In genomic region chr1:136935316-136935959, GRCm38 (mm10) we compare ENCODE assay signal across 35 mouse cellular contexts. TPM values are rescaled to one million over a fixed set of nuclear protein-coding genes. Genes with fewer than 3 reads are reported as not detected.
"Had no signal": no experiment of that assay in that cellular context is flagged by ENCODE, and none has a peak within 500 bp of the region (broad histone marks: within the 10 kb centered on the region; RNA-seq: fewer than 3 reads in every experiment).

No protein-coding gene starts in this region.

- ATAC-seq: lung, postnatal 0 days; midbrain, embryonic 13.5 days; midbrain, embryonic 15.5 days; midbrain, embryonic 16.5 days had no signal

- H3K4me1 ChIP-seq: limb, embryonic 15.5 days; lung, embryonic 15.5 days; megakaryocyte, embryonic 14.5 days; midbrain, embryonic 10.5 days; midbrain, embryonic 12.5 days; midbrain, embryonic 13.5 days; midbrain, embryonic 15.5 days; neural tube, embryonic 12.5 days had no signal

- H3K36me3 ChIP-seq: limb, embryonic 10.5 days; limb, embryonic 12.5 days; limb, embryonic 13.5 days; limb, embryonic 15.5 days; liver, embryonic 13.5 days; lung, embryonic 15.5 days; midbrain, embryonic 10.5 days; midbrain, embryonic 12.5 days; midbrain, embryonic 13.5 days; midbrain, embryonic 15.5 days; neural tube, embryonic 12.5 days; neural tube, embryonic 13.5 days had no signal

- DNase-seq: left cerebral cortex, postnatal 4 days; liver, embryonic 13.5 days; lung, adult 18-20 months; lung, adult 2 months; lung, embryonic 14.5 days; lung, postnatal 10 days; lung, postnatal 14 days; lung, postnatal 36 days; lung, postnatal 4 days; midbrain, embryonic 14.5 days had no signal

- H3K4me2 ChIP-seq: limb, embryonic 12.5 days; limb, embryonic 13.5 days; limb, embryonic 15.5 days; liver, embryonic 13.5 days; liver, embryonic 15.5 days; lung, embryonic 14.5 days; lung, embryonic 15.5 days; midbrain, embryonic 11.5 days; midbrain, embryonic 12.5 days; midbrain, embryonic 13.5 days; midbrain, embryonic 15.5 days; neural tube, embryonic 12.5 days; neural tube, embryonic 13.5 days had no signal

- H3K27ac ChIP-seq: left cerebral cortex, adult 2 months; limb, embryonic 10.5 days; limb, embryonic 12.5 days; limb, embryonic 13.5 days; limb, embryonic 15.5 days; liver, embryonic 13.5 days; liver, embryonic 14.5 days; liver, embryonic 15.5 days; lung, embryonic 15.5 days; macrophage; midbrain, embryonic 10.5 days; midbrain, embryonic 12.5 days; midbrain, embryonic 13.5 days; midbrain, embryonic 15.5 days; neural tube, embryonic 12.5 days; neural tube, embryonic 13.5 days had no signal

- H3K4me3 ChIP-seq: left cerebral cortex, adult 2 months; limb, embryonic 10.5 days; limb, embryonic 12.5 days; limb, embryonic 13.5 days; limb, embryonic 15.5 days; liver, embryonic 13.5 days; liver, embryonic 15.5 days; lung, embryonic 15.5 days; megakaryocyte, embryonic 14.5 days; midbrain, embryonic 10.5 days; midbrain, embryonic 12.5 days; midbrain, embryonic 13.5 days; midbrain, embryonic 15.5 days; myocyte; neural tube, embryonic 12.5 days; neural tube, embryonic 13.5 days had no signal

- H3K27me3 ChIP-seq: limb, embryonic 13.5 days; limb, embryonic 15.5 days; liver, embryonic 13.5 days; liver, embryonic 15.5 days; lung, embryonic 15.5 days; midbrain, embryonic 15.5 days had no signal

- H3K9ac ChIP-seq: limb, embryonic 12.5 days; limb, embryonic 13.5 days; limb, embryonic 15.5 days; liver, embryonic 13.5 days; liver, embryonic 14.5 days; liver, embryonic 15.5 days; lung, embryonic 14.5 days; lung, embryonic 15.5 days; midbrain, embryonic 12.5 days; midbrain, embryonic 13.5 days; midbrain, embryonic 15.5 days; neural tube, embryonic 12.5 days; neural tube, embryonic 13.5 days had no signal

- H3K9me3 ChIP-seq: limb, embryonic 10.5 days; limb, embryonic 12.5 days; limb, embryonic 13.5 days; limb, embryonic 15.5 days; liver, embryonic 13.5 days; liver, embryonic 15.5 days; lung, embryonic 15.5 days; midbrain, embryonic 10.5 days; midbrain, embryonic 12.5 days; midbrain, embryonic 13.5 days; midbrain, embryonic 15.5 days; neural tube, embryonic 12.5 days; neural tube, embryonic 13.5 days had no signal

RNA-seq across cellular contexts. Expression of gene Nr5a2, which starts 24.8 kb away (rescaled TPM):
- total RNA-seq: left cerebral cortex, adult 2 months; left cerebral cortex, postnatal 25 days; megakaryocyte progenitor cell, adult 5-6 weeks; megakaryocyte, adult 5-6 weeks; megakaryocyte-erythroid progenitor cell, adult 5-6 weeks; monocyte, adult 5-6 weeks had no signal
- polyA plus RNA-seq: macrophage, myocyte had no signal
